Mouse (Mus musculus): ENCODE data around the gene Gm49378. TPM values are rescaled to one million over a fixed set of nuclear protein-coding genes. Genes with fewer than 3 reads are reported as not detected.
A peak's percentile ranks its signal among the peaks of the same experiment; 100 is the strongest.

Gm49378 gene
- polyA plus RNA-seq, 1 experiment from 2014 or later, result 1.6 TPM

- 79% methylated on average over 5 of the region's 5 CpGs for WGBS
- ATAC-seq (ENCODE audit: low FRiP score, low TSS enrichment), result no peak
- no peak overlapping the region for H3K4me2 ChIP-seq (replicated peaks; ENCODE audit: low read depth, low read length)
- peaks cover 10% of the 10 kb centered on the region for H3K36me3 ChIP-seq (ENCODE audit: insufficient read depth, low read length)
- H3K9ac ChIP-seq (replicated peaks; ENCODE audit: low read length), result no peak overlapping the region
- H3K9me3 ChIP-seq (ENCODE audit: low read length), result no peaks in the 10 kb centered on the region
- peaks cover 10% of the 10 kb centered on the region; the same call in 1 of the 2 replicates for H3K4me1 ChIP-seq (ENCODE audit: insufficient read depth, low read length)
- no peaks in the 10 kb centered on the region for H3K27me3 ChIP-seq (ENCODE audit: insufficient read depth, low read length)
- H3K4me3 ChIP-seq (ENCODE audit: low read length), result no peak overlapping the region
- no peak overlapping the region for H3K27ac ChIP-seq (ENCODE audit: low read length)
These were observed 20.3 kb upstream of the Gm49378 start for GRCm38 (mm10) chr14:55658011-55658410.

GRCm38 (mm10) chr14:55656935-55657334, 19.2 kb upstream of the Gm49378 start:
- WGBS, result 88% methylated on average over 3 of the region's 3 CpGs
- Histone ChIP-seq H3K27me3 (ENCODE audit: insufficient read depth, low read length) (no peaks in the 10 kb centered on the region), H3K36me3 (ENCODE audit: insufficient read depth, low read length) (peaks cover 5% of the 10 kb centered on the region; the same call in 1 of the 2 replicates), H3K9me3 (ENCODE audit: low read length) (no peaks in the 10 kb centered on the region), H3K9ac (replicated peaks; ENCODE audit: low read length) (no peak overlapping the region), H3K27ac (ENCODE audit: low read length) (no peak overlapping the region), H3K4me1 (ENCODE audit: insufficient read depth, low read length) (peaks cover 10% of the 10 kb centered on the region; the same call in 1 of the 2 replicates), H3K4me3 (ENCODE audit: low read length) (no peak overlapping the region), H3K4me2 (replicated peaks; ENCODE audit: low read depth, low read length) (no peak overlapping the region)
- ATAC-seq (ENCODE audit: low FRiP score, low TSS enrichment), result no peak

GRCm38 (mm10) chr14:55651528-55651927, 13.8 kb upstream of the Gm49378 start:
- no peak for ATAC-seq (ENCODE audit: low FRiP score, low TSS enrichment)
- Histone ChIP-seq H3K4me1 (ENCODE audit: insufficient read depth, low read length) (no peaks in the 10 kb centered on the region), H3K4me2 (replicated peaks; ENCODE audit: low read depth, low read length) (no peak overlapping the region), H3K9me3 (ENCODE audit: low read length) (no peaks in the 10 kb centered on the region), H3K27ac (ENCODE audit: low read length) (no peak overlapping the region), H3K9ac (replicated peaks; ENCODE audit: low read length) (no peak overlapping the region), H3K36me3 (ENCODE audit: insufficient read depth, low read length) (no peaks in the 10 kb centered on the region), H3K27me3 (ENCODE audit: insufficient read depth, low read length) (no peaks in the 10 kb centered on the region), H3K4me3 (ENCODE audit: low read length) (no peak overlapping the region)
- WGBS, result 90% methylated on average over 7 of the region's 7 CpGs

GRCm38 (mm10) chr14:55649884-55650283, 12.2 kb upstream of the Gm49378 start, which contains the start of gene Tssk4:
TSS of gene Tssk4 (plus strand) at chr14:55650184.
- Histone ChIP-seq H3K9ac (replicated peaks; ENCODE audit: low read length) (no peak within 1 kb of the TSS), H3K9me3 (ENCODE audit: low read length) (no peaks in the 10 kb centered on the region), H3K4me2 (replicated peaks; ENCODE audit: low read depth, low read length) (no peak within 1 kb of the TSS), H3K27me3 (ENCODE audit: insufficient read depth, low read length) (no peaks in the 10 kb centered on the region), H3K4me3 (ENCODE audit: low read length) (no peak within 1 kb of the TSS), H3K36me3 (ENCODE audit: insufficient read depth, low read length) (no peaks in the 10 kb centered on the region), H3K4me1 (ENCODE audit: insufficient read depth, low read length) (peaks cover 7% of the 10 kb centered on the region), H3K27ac (ENCODE audit: low read length) (no peak within 1 kb of the TSS)
- WGBS, result 97% methylated on average over 2 of the region's 2 CpGs
- no peak for ATAC-seq (ENCODE audit: low FRiP score, low TSS enrichment)

- Histone ChIP-seq H3K4me3 (ENCODE audit: low read length) (peak overlapping the region; percentile 99), H3K36me3 (ENCODE audit: insufficient read depth, low read length) (peaks cover 21% of the 10 kb centered on the region), H3K27me3 (ENCODE audit: insufficient read depth, low read length) (no peaks in the 10 kb centered on the region), H3K27ac (ENCODE audit: low read length) (peak overlapping the region; percentile 95), H3K9ac (replicated peaks; ENCODE audit: low read length) (peak overlapping the region; percentile 92), H3K9me3 (ENCODE audit: low read length) (no peaks in the 10 kb centered on the region), H3K4me1 (ENCODE audit: insufficient read depth, low read length) (peaks cover 21% of the 10 kb centered on the region), H3K4me2 (replicated peaks; ENCODE audit: low read depth, low read length) (peak overlapping the region; percentile 88)
- WGBS, result 14% methylated on average over 17 of the region's 17 CpGs
- ATAC-seq (ENCODE audit: low FRiP score, low TSS enrichment), result no peak
These were observed 6.7 kb upstream of the Gm49378 start for GRCm38 (mm10) chr14:55644261-55644888.

- Histone ChIP-seq H3K4me1 (ENCODE audit: insufficient read depth, low read length) (peaks cover 21% of the 10 kb centered on the region), H3K27me3 (ENCODE audit: insufficient read depth, low read length) (no peaks in the 10 kb centered on the region), H3K9ac (replicated peaks; ENCODE audit: low read length) (peak within 1 kb of the TSS; percentile 92), H3K4me2 (replicated peaks; ENCODE audit: low read depth, low read length) (peak within 1 kb of the TSS; percentile 88), H3K4me3 (ENCODE audit: low read length) (peak within 1 kb of the TSS; percentile 99), H3K36me3 (ENCODE audit: insufficient read depth, low read length) (peaks cover 29% of the 10 kb centered on the region), H3K27ac (ENCODE audit: low read length) (peak within 1 kb of the TSS; percentile 95), H3K9me3 (ENCODE audit: low read length) (no peaks in the 10 kb centered on the region)
- ATAC-seq (ENCODE audit: low FRiP score, low TSS enrichment), result peak; percentile 87
- WGBS, result under 1% methylated on average over 86 of the region's 89 CpGs
These were observed 5.6 kb upstream of the Gm49378 start, which contains the start of gene Tm9sf1 for GRCm38 (mm10) chr14:55643060-55643907. TSS of gene Tm9sf1 (minus strand) at chr14:55643806.

- H3K4me2 ChIP-seq (replicated peaks; ENCODE audit: low read depth, low read length), result peak overlapping the region; percentile 88
- H3K4me3 ChIP-seq (ENCODE audit: low read length), result peak overlapping the region; percentile 99
- H3K27me3 ChIP-seq (ENCODE audit: insufficient read depth, low read length), result no peaks in the 10 kb centered on the region
- H3K36me3 ChIP-seq (ENCODE audit: insufficient read depth, low read length), result peaks cover 35% of the 10 kb centered on the region
- H3K27ac ChIP-seq (ENCODE audit: low read length), result peak overlapping the region; percentile 95
- 22% methylated on average over 8 of the region's 8 CpGs for WGBS
- no peaks in the 10 kb centered on the region for H3K9me3 ChIP-seq (ENCODE audit: low read length)
- H3K9ac ChIP-seq (replicated peaks; ENCODE audit: low read length), result peak overlapping the region; percentile 92
- peak; percentile 36 for ATAC-seq (ENCODE audit: low FRiP score, low TSS enrichment)
- H3K4me1 ChIP-seq (ENCODE audit: insufficient read depth, low read length), result peaks cover 21% of the 10 kb centered on the region
These were observed 5.0 kb upstream of the Gm49378 start for GRCm38 (mm10) chr14:55642679-55643059.

- H3K27me3 ChIP-seq (ENCODE audit: insufficient read depth, low read length), result no peaks in the 10 kb centered on the region
- no peak overlapping the region for H3K9ac ChIP-seq (replicated peaks; ENCODE audit: low read length)
- peaks cover 21% of the 10 kb centered on the region for H3K4me1 ChIP-seq (ENCODE audit: insufficient read depth, low read length)
- H3K27ac ChIP-seq (ENCODE audit: low read length), result no peak overlapping the region
- H3K4me2 ChIP-seq (replicated peaks; ENCODE audit: low read depth, low read length), result no peak overlapping the region
- WGBS, result 95% methylated on average over 13 of the region's 13 CpGs
- H3K4me3 ChIP-seq (ENCODE audit: low read length), result no peak overlapping the region
- H3K9me3 ChIP-seq (ENCODE audit: low read length), result no peaks in the 10 kb centered on the region
- H3K36me3 ChIP-seq (ENCODE audit: insufficient read depth, low read length), result peaks cover 36% of the 10 kb centered on the region
- ATAC-seq (ENCODE audit: low FRiP score, low TSS enrichment), result no peak
These were observed 3.6 kb upstream of the Gm49378 start for GRCm38 (mm10) chr14:55641291-55641690.

- Histone ChIP-seq H3K4me1 (ENCODE audit: insufficient read depth, low read length) (peaks cover 21% of the 10 kb centered on the region), H3K27me3 (ENCODE audit: insufficient read depth, low read length) (no peaks in the 10 kb centered on the region), H3K4me2 (replicated peaks; ENCODE audit: low read depth, low read length) (no peak overlapping the region), H3K9ac (replicated peaks; ENCODE audit: low read length) (no peak overlapping the region), H3K27ac (ENCODE audit: low read length) (no peak overlapping the region), H3K9me3 (ENCODE audit: low read length) (no peaks in the 10 kb centered on the region), H3K4me3 (ENCODE audit: low read length) (no peak overlapping the region), H3K36me3 (ENCODE audit: insufficient read depth, low read length) (peaks cover 36% of the 10 kb centered on the region)
- 95% methylated on average over 14 of the region's 14 CpGs for WGBS
- no peak for ATAC-seq (ENCODE audit: low FRiP score, low TSS enrichment)
These were observed 3.1 kb upstream of the Gm49378 start for GRCm38 (mm10) chr14:55640816-55641215.

Data from kidney, embryonic 16.5 days (tissue).